Mouse (Mus musculus) small intestine, adult 10 weeks (tissue): ENCODE data around the gene Fam151a. TPM values are rescaled to one million over a fixed set of nuclear protein-coding genes. Genes with fewer than 3 reads are reported as not detected.

Source experiments
- polyA plus RNA-seq: library from polyadenylated mRNA; stranded (reverse); fragments of 350-450 nt; fragmentation: Illumina TruSeq; extraction: RNeasy Lipid Tissue Mini Kit (QIAGEN cat#74804); gene quantifications from one replicate; pipeline ENCODE4 v1.2.3, GENCODE M21; 2014; ENCODE audit warnings: low replicate concordance

Fam151a gene
- not detected for polyA plus RNA-seq

DNA sequence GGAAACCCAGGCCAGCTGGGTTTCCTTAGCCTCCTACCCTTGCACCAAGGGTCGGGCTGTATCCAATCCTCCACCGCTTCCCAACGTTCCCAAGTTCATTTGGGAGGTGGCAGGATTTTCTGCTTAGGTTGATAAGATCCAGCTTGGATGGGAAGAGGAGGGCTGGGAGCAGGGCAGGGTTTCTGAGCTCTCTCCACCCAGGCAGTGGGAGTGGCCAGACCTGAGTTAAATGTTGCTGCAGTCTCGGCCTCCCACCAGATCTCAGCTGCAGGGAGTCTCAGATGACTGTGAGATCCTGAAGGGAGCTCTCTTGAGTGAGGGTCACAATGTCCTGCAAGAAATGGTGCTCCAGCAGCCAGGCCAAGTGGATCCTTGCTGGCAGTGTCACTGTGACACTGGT, at the start of gene Fam151a:
Gene Fam151a, plus strand, starts transcription at position 254 of the 400 bp plus-strand sequence.

GRCm38 (mm10) chr4:106730814-106731213, 2.9 kb upstream of the Fam151a start, which contains the start of gene Mroh7:
Mroh7 (minus strand) TSS chr4:106730925.

Other genes with a start within 250 kb of the Fam151a start
- gene Bsnd, start 241.6 kb upstream of the Fam151a start, polyA plus RNA-seq: not detected
- 1.6 TPM for gene Dhcr24, start 172.9 kb upstream of the Fam151a start, polyA plus RNA-seq
- not detected for gene Lexm, start 116.6 kb upstream of the Fam151a start, polyA plus RNA-seq
- gene Ttc22, start 111.5 kb upstream of the Fam151a start, polyA plus RNA-seq: 2.5 TPM
- 1.4 TPM for gene Pars2, start 82.8 kb upstream of the Fam151a start, polyA plus RNA-seq
- 37.9 TPM for gene Ttc4, start 54.9 kb upstream of the Fam151a start, polyA plus RNA-seq
- gene Mroh7, start 3.0 kb upstream of the Fam151a start, polyA plus RNA-seq: 0.07 TPM
- gene Acot11, start 71.1 kb downstream of the Fam151a start, polyA plus RNA-seq: 6.8 TPM
- 24.0 TPM for gene Ssbp3, start 176.8 kb downstream of the Fam151a start, polyA plus RNA-seq